Mouse (Mus musculus) liver, postnatal 0 days (tissue): ENCODE measurements around the gene Rnf43. TPM values are rescaled to one million over a fixed set of nuclear protein-coding genes. Genes with fewer than 3 reads are reported as not detected.

Experiments used
- ATAC-seq: fragments of 200-750 bp; cut with Nextera tagmentation; 2 replicates; pipeline ENCODE4 v1.8.0; 2017; ENCODE audit warnings: mild to moderate bottlenecking, moderate library complexity
- DNase-seq: peaks from one replicate; pipeline ENCODE4 v3.0.0-alpha.2; 2016
- H3K27ac ChIP-seq: fragments of 300-500 bp; sonication (generic); 2 replicates; pipeline ENCODE4 v1.5.1; 2014; ENCODE audit warnings: antibody characterized with exemption, moderate library complexity, mild to moderate bottlenecking, low read depth
- H3K27me3 ChIP-seq: fragments of 300-500 bp; sonication (generic); 2 replicates; pipeline ENCODE4 v1.6.1; 2014; ENCODE audit warnings: low read length, control low read depth, mixed read lengths; ENCODE audit not compliant: insufficient read depth
- H3K36me3 ChIP-seq: fragments of 300-500 bp; sonication (generic); replicated peaks from 2 replicates; pipeline ENCODE4 v1.6.1; 2014; ENCODE audit warnings: mild to moderate bottlenecking, control low read depth, low read length, moderate library complexity, mixed read lengths; ENCODE audit not compliant: insufficient read depth
- H3K4me1 ChIP-seq: fragments of 300-500 bp; sonication (generic); 2 replicates; pipeline ENCODE4 v1.6.1; 2014; ENCODE audit warnings: antibody characterized with exemption, mild to moderate bottlenecking, control low read depth; ENCODE audit not compliant: insufficient read depth
- H3K4me2 ChIP-seq: fragments of 300-500 bp; sonication (generic); 2 replicates; pipeline ENCODE4 v1.6.1; 2014; ENCODE audit warnings: low read depth, mild to moderate bottlenecking, low read length, moderate library complexity, mixed read lengths
- H3K4me3 ChIP-seq: fragments of 300-500 bp; sonication (generic); 2 replicates; pipeline ENCODE4 v1.5.1; 2014; ENCODE audit warnings: low read depth, low read length
- H3K9ac ChIP-seq: fragments of 300-500 bp; sonication (generic); replicated peaks from 2 replicates; pipeline ENCODE4 v1.6.1; 2014; ENCODE audit warnings: mild to moderate bottlenecking, moderate library complexity
- H3K9me3 ChIP-seq: fragments of 300-500 bp; sonication (generic); 2 replicates; pipeline ENCODE4 v1.6.1; 2016; ENCODE audit warnings: mild to moderate bottlenecking, control low read depth, low read length, mixed read lengths
- CTCF ChIP-seq: sonication (generic); IDR thresholded peaks from 2 replicates; pipeline ENCODE4 v1.5.1; 2016; ENCODE audit warnings: antibody characterized with exemption, low read depth
- EP300 ChIP-seq: IDR thresholded peaks from 2 replicates; pipeline ENCODE4 v1.6.1; 2016; ENCODE audit warnings: antibody characterized with exemption, low read depth, mild to moderate bottlenecking
- WGBS: fragments of 180-500 bp; shearing (Covaris S2); extraction: QIAGEN DNeasy Blood & Tissue Kit; methylation state at CpG from one replicate; pipeline ENCODE4 v1.1.7; 2014; ENCODE audit not compliant: insufficient replicate concordance; 5-methylcytosine and 5-hydroxymethylcytosine counted together
- polyA plus RNA-seq: library from polyadenylated mRNA; unstranded; fragments of >200 nt; fragmentation: Nextera tagmentation; extraction: Ambion mirVana; gene quantifications from 2 replicates; pipeline ENCODE4 v1.2.1, GENCODE M21; 2015

The Rnf43 gene
- polyA plus RNA-seq, 1 experiment from 2014 or later = 4.2 TPM

DNA sequence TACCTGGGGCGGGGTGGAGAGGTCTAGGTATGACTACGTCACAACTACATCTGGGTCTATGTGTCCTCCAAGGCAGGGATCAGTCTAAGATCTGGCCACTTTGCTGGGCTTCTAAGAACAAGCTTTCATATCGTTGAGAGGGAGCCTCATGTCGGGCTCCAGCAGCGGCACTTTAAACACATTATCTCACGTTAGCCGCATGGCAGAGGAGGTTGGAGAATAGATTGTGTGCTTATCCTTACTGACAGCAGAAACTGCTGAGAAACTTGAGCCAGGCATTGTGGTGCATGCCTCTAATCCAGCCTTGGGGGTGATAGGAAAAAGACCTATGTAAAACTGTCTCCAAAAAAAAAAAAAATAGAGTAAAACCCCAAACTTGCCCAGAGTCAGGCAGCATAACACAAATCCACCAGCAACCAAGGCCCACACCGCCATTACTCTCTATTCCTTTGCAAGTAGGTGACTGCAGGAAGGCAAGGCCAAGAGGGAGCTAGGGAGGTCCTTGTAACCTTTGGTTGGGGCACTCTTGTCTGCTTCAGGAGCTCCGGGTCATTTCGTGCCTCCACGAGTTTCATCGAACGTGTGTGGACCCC lies 67.2 kb downstream of the Rnf43 start:
- TF ChIP-seq EP300 (peak; percentile 96), CTCF (no peak)
- Histone ChIP-seq H3K4me1 (peaks cover 46% of the 10 kb centered on the region), H3K9me3 (no peaks in the 10 kb centered on the region), H3K4me3 (peak overlapping the region; percentile 19), H3K36me3 (peaks cover 15% of the 10 kb centered on the region; the same call in 1 of the 2 replicates), H3K9ac (peak overlapping the region; percentile 55), H3K4me2 (peak overlapping the region; percentile 62), H3K27me3 (no peaks in the 10 kb centered on the region), H3K27ac (peak overlapping the region; percentile 84)
- ATAC-seq (peak; percentile 28), DNase-seq (peak; percentile 28)
- WGBS = 57% methylated on average over 13 of the region's 13 CpGs

DNA sequence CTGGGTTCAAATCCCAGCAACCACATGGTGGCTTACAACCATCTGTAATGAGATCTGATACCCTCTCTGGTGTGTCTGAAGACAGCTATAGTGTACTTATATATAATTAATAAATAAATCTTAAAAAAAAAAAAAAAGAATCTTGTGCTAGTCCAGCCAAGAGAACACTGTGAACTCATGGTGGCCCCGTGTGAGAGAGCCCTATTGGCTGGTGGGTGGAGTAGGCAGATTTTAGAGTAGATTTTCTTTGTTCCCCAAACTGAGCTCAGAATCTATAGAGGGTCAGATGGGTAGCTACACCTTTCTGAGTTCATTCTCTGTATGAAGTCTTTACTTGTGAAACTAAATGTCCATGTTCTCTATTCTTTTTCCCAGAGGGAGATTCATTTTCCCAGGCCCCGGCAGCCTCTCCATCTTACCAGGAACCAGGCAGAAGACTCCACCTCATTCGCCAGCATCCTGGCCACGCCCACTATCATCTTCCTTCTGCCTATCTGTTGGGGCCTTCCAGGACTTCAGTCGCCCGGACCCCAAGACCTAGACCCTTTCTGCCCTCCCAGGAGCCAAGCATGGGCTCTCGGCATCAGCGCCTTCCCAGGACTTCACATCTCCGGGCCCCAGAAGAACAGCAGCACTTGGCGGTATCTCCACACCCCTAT lies 68.3 kb downstream of the Rnf43 start:
- Histone ChIP-seq H3K9me3 (no peaks in the 10 kb centered on the region), H3K36me3 (peaks cover 15% of the 10 kb centered on the region; the same call in 1 of the 2 replicates), H3K4me1 (peaks cover 49% of the 10 kb centered on the region), H3K4me2 (peak overlapping the region; percentile 62), H3K27me3 (no peaks in the 10 kb centered on the region), H3K9ac (no peak overlapping the region), H3K27ac (no peak overlapping the region), H3K4me3 (no peak overlapping the region)
- TF ChIP-seq EP300 = no peak
- no peak for TF ChIP-seq CTCF
- 69% methylated on average over 10 of the region's 10 CpGs for WGBS
- DNase-seq (peak; percentile 23), ATAC-seq (no peak)

DNA sequence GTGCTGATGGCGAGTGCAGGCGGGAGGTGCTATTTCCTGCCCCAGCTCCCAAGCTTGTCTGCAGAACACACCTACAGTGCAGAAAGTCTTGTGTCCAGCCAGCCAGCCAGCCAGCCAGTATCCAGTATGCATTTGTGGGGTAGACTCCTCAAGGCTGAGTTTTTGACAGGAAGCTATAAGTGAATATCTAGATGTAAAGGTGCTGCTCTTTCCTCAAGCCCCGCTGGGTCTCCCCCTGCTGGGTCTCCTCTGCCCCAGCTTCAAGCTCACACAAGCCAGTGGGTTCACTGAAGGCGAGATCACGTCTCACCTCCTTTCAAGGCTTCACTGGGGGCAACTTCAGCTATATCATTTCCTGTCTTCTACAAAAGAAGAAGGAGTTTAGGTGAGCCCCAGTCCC lies 71.8 kb downstream of the Rnf43 start:
- DNase-seq = no peak
- H3K4me1 ChIP-seq = peaks cover 41% of the 10 kb centered on the region
- H3K27ac ChIP-seq = peak overlapping the region; percentile 82
- peak overlapping the region; percentile 17 for H3K4me3 ChIP-seq
- TF ChIP-seq EP300 = no peak
- no peak for TF ChIP-seq CTCF
- H3K9ac ChIP-seq = peak overlapping the region; percentile 53; the same call in 1 of the 2 replicates
- H3K36me3 ChIP-seq = peaks cover 20% of the 10 kb centered on the region
- ATAC-seq = no peak
- H3K27me3 ChIP-seq = no peaks in the 10 kb centered on the region
- WGBS = 27% methylated on average over 5 of the region's 5 CpGs
- peak overlapping the region; percentile 58 for H3K4me2 ChIP-seq
- no peaks in the 10 kb centered on the region for H3K9me3 ChIP-seq

DNA sequence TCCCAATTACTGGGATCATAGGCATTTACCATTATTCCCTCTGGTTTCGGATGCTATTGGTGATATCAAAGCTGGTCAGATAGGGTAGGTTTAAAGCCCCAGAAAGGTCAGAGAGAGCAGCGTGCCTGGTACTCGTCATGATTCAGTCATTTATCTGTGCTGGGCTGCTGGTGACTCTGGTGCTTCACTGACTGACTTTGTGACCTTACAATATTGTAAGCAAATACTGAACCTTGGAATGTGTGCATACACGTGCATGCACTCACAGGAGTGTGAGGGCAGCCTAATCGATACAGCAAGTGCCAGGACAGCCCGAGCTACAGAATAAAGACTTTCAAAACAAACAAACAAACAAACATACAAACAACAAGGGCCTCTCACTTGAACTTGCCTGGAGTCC lies 73.2 kb downstream of the Rnf43 start:
- no peak overlapping the region for H3K4me3 ChIP-seq
- peak overlapping the region; percentile 80; the same call in 1 of the 2 replicates for H3K4me2 ChIP-seq

DNA sequence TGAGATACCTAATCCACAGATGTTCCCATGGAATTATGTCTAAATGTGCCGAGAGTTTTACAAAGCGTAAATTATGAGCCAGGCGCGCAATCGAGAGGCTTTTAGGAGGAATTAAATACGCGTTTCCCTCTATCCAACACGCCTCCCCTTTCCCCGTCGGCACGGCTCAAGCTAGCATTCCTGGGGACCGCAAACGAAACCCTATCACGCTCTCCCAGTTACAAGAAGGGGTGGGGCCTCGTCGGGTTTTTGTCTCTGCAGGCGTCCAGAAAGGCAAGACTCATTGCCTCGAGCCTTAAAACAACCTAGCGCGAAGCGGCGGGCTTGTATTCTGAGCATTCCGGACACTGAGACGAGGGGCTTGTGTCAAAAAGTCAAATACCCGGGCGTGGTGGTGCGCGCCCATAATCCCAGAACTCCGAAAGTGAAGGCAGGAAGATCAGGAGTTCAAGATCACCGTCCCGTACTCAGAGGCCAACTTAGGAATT lies 74.2 kb downstream of the Rnf43 start:
- peak overlapping the region; percentile 80 for H3K4me2 ChIP-seq
- H3K9me3 ChIP-seq = no peaks in the 10 kb centered on the region
- peak overlapping the region; percentile 93 for H3K4me3 ChIP-seq
- peak overlapping the region; percentile 60 for H3K9ac ChIP-seq
- H3K27me3 ChIP-seq = no peaks in the 10 kb centered on the region
- H3K27ac ChIP-seq = peak overlapping the region; percentile 82
- peak; percentile 69 for ATAC-seq
- peak; percentile 80 for DNase-seq
- peaks cover 33% of the 10 kb centered on the region for H3K4me1 ChIP-seq
- TF ChIP-seq CTCF (no peak), EP300 (peak; percentile 60)
- H3K36me3 ChIP-seq = peaks cover 35% of the 10 kb centered on the region
- 2% methylated on average over 31 of the region's 31 CpGs for WGBS

More for the DNA sequence above, 73.2 kb downstream of the Rnf43 start:
- Histone ChIP-seq H3K36me3 (peaks cover 34% of the 10 kb centered on the region), H3K4me1 (peaks cover 33% of the 10 kb centered on the region), H3K27me3 (no peaks in the 10 kb centered on the region), H3K9me3 (no peaks in the 10 kb centered on the region), H3K9ac (peak overlapping the region; percentile 60; the same call in 1 of the 2 replicates), H3K27ac (peak overlapping the region; percentile 82)
- ATAC-seq (no peak), DNase-seq (peak; percentile 19)
- no peak for TF ChIP-seq CTCF
- no peak for TF ChIP-seq EP300
- WGBS = 47% methylated on average over 6 of the region's 6 CpGs

DNA sequence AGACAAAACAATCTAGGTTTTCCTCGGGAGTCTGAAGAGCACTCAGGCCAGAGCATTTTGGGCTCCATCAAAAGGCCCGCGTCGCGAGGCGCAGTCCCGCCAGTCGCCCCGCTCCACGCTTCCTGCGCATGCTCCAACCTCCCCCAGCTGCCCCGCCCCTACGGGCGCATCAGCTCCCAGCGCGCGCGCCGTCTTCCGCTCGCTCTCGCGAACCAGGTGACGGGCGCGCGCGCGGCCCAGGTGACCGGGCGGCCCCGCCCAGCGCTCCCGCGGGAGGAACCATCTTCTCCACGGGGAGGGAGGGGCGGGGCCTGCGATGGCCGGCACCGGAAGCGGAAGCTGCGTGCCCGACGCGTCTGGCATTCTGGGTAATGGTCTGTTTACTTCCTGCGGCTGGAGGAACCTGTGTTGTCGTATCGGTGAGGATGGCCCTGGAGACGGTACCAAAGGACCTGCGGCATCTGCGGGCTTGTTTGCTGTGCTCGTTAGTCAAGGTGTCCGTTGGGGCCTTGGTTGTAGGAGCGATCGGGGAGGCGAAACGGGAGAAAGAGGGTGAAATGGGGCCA lies 74.7 kb downstream of the Rnf43 start, which contains the start of gene Supt4a:
Supt4a (plus strand) TSS at position 378 of the 566 bp plus-strand sequence.
- WGBS = under 1% methylated on average over 54 of the region's 57 CpGs
- H3K36me3 ChIP-seq = peaks cover 35% of the 10 kb centered on the region
- DNase-seq = peak; percentile 99

More for the DNA sequence above, 74.7 kb downstream of the Rnf43 start, which contains the start of gene Supt4a:
- Histone ChIP-seq H3K9me3 (no peaks in the 10 kb centered on the region), H3K27me3 (no peaks in the 10 kb centered on the region), H3K4me3 (peak within 1 kb of the TSS; percentile 93), H3K9ac (peak within 1 kb of the TSS; percentile 95), H3K4me1 (peaks cover 33% of the 10 kb centered on the region), H3K4me2 (peak within 1 kb of the TSS; percentile 80), H3K27ac (peak within 1 kb of the TSS; percentile 94)
- TF ChIP-seq EP300 (peak; percentile 7; the same call in 1 of the 2 replicates), CTCF (no peak)
- ATAC-seq = peak; percentile 97
